Mouse (Mus musculus): ENCODE results near the gene Mthfsd.

Gene Mthfsd

DNA sequence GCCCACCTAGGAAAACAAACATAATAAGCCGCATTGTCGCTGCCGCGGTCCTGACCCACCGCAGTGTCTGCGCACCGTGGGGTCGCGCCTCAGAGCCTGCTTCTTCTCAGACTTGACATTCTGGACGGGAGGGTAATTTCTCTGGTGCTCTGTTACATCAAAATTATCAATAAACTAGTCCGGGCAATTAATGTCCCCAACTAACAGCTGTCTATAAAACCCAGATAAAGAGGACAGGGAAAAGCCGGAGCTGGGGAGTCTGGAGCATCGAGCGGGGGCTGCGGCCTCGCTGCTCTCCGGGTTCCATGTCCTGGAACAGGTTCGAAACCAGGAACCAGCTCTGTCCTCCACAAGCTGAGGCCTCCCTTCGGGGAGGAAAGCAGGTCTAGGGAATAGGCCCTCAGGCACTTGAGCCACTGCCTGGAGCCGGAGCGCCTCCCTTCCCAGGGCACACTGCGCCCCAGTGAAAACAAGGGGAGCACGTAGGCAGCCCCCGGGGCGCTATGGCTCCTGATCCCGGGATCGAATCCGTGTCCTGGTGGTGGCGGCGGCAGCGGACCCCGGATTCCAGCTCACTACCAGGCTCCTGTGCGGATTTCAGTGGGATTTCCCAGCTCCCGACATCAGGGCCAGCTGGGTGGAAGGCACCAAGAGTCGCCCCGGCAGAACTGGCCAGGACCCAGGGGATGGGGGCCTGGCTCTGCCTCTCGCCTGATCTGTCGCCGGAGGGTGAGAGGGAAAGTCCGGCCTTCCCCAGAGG, 19.1 kb downstream of the Mthfsd start:
- DNase-seq (ENCODE audit: low spot score in 2 of 2) = no peak

DNA sequence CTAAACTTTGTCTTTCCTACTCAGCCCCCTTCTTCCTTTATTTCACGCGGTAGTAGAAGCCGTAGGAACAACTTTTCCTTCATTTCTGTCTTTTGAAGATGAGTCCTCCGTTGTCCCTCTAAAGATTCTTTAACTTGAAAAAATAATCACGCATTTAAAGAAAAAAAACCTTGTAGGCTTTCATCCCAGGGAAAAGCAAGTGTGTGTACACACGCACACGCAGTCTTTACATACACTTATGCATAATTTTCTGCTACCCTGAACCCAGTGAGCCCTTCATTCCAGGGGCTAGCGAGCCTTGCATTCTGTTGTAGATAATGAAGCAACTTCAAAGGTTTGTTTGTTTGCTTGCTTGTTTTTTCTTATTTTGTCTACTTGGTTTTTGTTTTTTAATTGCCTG, 19.9 kb downstream of the Mthfsd start:
- DNase-seq (ENCODE audit: low spot score in 2 of 2) = no peak

DNA sequence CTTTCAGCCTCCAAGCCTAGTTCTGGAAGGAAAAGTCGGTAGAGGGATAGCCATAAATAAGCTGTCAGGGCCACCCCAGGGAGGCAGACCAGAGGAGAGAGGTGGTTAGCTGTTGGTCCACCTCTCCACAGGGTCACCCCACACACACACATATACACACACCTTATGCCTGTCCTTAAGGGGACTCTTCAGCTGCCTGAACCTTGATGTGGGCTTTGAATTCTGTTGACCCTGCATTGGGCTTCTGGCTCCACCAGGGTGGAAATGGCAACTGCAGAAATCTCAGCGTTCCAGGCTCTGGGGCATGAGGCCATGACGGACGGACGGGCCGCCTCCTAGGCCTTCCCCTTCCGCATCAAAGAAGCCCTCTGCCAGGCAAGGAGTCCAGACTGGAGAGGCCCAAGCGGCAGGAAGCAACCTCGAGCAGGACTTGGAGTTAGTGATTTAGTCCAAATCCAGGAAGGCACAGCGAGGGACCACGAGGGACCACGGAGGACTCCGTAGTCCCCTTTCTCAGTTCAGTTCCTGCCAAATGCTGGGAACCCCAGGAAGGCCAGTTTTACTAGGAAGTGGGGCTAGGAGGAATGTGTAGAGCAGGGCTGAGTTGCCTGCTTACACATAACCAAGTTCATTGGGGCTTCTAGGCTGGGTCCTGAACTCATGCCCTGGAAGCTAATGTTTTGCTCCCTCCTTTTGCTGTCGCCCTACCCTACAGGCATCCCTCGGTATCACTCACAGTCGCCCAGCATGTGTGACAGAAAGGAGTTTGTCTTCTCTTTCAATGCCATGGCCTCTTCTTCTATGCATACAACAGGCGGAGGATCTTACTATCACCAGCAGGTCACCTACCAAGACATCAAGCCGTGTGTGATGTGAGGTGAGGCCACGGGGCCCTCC, 21.9 kb downstream of the Mthfsd start:
- no peak for DNase-seq (ENCODE audit: low spot score in 2 of 2)

DNA sequence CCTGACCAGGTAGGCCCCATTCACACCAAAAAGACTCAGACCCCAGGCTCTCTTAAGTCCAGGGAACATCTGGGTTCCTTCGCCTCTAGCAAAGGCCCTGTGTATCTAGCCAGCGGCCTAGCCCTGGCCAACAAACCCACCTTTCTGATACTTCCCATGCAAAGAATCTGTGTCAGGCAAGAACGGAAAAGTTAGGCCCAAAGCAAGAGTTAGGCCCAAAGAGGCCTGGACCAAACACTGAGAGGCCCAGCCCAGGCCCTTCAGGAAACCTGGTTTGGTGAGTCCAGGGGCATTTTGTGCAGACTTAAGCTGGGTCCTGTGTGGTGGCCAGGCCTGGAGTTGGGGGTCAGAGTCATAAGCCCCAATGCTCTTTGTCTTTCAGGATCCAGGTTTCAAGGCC, 22.6 kb downstream of the Mthfsd start:
- no peak for DNase-seq (ENCODE audit: low spot score in 2 of 2)

DNA sequence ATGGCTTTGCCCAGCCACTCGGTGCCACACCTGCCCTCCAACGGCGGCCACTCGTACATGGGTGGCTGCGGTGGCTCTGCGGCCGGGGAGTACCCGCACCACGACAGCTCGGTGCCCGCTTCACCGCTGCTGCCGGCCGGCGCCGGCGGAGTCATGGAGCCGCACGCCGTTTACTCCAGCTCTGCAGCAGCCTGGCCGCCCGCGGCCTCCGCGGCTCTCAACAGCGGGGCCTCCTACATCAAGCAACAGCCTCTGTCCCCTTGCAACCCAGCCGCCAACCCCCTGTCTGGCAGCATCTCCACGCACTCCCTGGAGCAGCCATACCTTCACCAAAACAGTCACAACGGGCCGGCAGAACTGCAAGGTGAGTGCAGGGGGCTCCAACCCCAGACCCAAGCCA, 23.2 kb downstream of the Mthfsd start:
- no peak for DNase-seq (ENCODE audit: low spot score in 2 of 2)

DNA sequence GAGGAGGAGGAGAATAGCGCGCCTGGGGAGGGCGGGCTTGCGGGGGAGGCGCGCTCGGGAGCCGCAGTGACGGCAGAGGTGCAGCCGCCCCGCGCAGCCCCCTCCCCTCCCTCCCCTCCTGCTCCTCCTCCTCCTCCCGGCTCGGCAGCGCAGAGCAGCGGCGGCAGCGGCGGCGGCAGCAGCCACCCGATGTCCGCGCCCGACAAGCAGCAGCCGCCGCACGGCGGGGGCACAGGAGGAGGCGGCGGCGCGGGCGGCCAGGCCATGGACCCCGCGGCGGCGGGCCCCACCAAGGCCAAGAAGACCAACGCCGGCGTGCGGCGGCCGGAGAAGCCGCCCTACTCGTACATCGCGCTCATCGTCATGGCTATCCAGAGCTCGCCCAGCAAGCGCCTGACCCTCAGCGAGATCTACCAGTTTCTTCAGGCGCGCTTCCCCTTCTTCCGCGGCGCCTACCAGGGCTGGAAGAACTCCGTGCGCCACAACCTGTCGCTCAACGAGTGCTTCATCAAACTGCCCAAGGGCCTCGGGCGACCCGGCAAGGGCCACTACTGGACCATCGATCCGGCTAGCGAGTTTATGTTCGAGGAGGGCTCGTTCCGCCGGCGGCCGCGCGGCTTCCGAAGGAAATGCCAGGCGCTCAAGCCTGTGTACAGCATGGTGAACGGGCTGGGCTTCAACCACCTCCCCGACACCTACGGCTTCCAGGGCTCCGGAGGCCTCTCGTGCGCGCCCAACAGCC, 23.8 kb downstream of the Mthfsd start, which contains the start of gene Foxf1:
TSS of gene Foxf1 (plus strand) at position 177 of the 742 bp plus-strand sequence.
- DNase-seq (ENCODE audit: low spot score in 2 of 2) = no peak

- DNase-seq (ENCODE audit: low spot score in 2 of 2) = no peak
These were observed 24.3 kb downstream of the Mthfsd start for GRCm38 (mm10) chr8:121083936-121084209.

GRCm38 (mm10) chr8:121083093-121083935, 24.9 kb downstream of the Mthfsd start:
- DNase-seq (ENCODE audit: low spot score in 2 of 2) = peak in 1 of 2 experiments; percentile 16

GRCm38 (mm10) chr8:121082218-121083092, 25.7 kb downstream of the Mthfsd start:
- no peak for DNase-seq (ENCODE audit: low spot score in 2 of 2)

DNA sequence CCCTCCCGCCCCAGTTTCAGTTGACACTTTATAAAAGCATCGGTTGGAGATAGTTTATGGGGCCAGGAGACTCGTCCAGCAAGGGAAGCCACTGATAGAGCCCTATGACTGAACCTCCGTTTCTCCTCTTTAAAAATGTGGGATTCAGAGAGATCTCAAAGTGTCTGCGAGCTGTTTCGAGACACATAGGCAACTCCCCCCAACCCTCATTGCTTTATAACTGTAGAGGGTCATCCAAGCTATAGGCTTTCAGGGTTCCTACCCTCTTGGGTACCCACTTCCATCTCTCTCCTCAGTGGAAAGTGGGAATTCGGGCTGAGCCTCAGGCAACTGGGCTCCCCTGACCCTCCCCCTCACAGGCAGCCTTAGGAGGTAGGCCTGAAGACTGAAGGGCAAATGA, 26.8 kb downstream of the Mthfsd start:
- DNase-seq (ENCODE audit: low spot score in 2 of 2) = no peak

- no peak for DNase-seq (ENCODE audit: low spot score in 2 of 2)
These were observed 27.7 kb downstream of the Mthfsd start for GRCm38 (mm10) chr8:121080361-121081090.

GRCm38 (mm10) chr8:121079944-121080343, 28.2 kb downstream of the Mthfsd start:
- DNase-seq (ENCODE audit: low spot score in 2 of 2) = no peak

DNA sequence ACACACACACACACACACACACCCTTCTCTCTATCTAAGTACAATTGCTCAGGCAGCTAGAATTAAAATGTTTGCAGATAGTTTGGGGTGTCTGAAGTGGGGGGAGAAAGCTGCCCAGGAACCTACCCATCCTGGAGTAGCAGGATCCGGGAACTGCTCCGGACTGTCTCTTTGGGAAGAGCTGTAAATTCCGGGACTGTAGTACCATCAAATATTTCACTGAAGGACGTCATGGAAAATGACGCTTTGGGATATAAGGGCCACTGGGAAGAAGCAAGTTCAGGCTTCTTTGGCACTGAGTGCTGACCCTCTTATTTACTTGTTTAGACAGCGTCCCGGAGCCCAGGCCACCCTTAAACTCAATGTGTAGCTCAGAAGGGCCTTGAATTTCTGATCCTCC, 29.0 kb downstream of the Mthfsd start:
- DNase-seq (ENCODE audit: low spot score in 2 of 2) = no peak

DNA sequence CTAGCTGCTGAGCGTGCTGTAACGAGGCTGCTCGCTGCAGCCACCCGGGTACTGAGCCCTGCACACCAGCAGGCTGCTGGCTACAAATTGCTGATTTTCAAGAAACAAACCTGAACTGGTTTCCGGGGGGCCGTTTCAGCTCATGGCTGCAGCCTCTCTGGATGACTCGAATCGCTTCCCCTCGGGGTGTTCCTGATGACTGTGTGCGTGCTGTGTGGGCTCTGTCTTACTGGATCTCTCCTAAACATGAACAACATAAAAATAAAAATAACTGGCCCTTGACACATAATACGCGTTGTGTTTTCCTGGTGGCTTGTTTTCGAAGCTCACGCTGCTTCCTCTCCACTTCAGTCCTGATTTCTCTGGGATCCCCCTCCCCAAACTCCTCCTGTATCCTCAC, 29.5 kb downstream of the Mthfsd start:
- no peak for DNase-seq (ENCODE audit: low spot score in 2 of 2)

- DNase-seq (ENCODE audit: low spot score in 2 of 2) = no peak
These were observed 31.6 kb downstream of the Mthfsd start for GRCm38 (mm10) chr8:121076555-121076954.

DNA sequence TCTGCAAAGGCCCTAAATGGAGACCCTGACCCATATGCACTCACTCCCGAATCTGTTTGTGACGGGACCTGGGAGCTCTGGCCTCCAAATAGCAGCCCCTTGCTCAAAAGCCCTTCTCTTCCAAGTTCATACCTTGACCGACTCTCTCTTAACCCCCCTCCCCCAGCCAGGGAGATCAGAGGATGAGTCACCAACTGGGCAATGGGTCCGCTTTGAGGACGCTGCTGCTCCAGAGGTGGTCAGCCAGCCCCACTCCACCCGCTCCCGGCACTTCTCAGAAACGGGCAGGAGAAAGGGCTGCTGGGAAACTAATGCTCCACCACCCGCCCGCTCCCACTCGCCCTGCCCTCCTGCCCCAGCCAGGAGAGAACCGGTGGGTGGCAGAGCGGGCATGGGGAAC, 32.3 kb downstream of the Mthfsd start:
- DNase-seq (ENCODE audit: low spot score in 2 of 2) = no peak

GRCm38 (mm10) chr8:121074848-121075145, 33.4 kb downstream of the Mthfsd start:
- DNase-seq (ENCODE audit: low spot score in 2 of 2) = no peak

DNA sequence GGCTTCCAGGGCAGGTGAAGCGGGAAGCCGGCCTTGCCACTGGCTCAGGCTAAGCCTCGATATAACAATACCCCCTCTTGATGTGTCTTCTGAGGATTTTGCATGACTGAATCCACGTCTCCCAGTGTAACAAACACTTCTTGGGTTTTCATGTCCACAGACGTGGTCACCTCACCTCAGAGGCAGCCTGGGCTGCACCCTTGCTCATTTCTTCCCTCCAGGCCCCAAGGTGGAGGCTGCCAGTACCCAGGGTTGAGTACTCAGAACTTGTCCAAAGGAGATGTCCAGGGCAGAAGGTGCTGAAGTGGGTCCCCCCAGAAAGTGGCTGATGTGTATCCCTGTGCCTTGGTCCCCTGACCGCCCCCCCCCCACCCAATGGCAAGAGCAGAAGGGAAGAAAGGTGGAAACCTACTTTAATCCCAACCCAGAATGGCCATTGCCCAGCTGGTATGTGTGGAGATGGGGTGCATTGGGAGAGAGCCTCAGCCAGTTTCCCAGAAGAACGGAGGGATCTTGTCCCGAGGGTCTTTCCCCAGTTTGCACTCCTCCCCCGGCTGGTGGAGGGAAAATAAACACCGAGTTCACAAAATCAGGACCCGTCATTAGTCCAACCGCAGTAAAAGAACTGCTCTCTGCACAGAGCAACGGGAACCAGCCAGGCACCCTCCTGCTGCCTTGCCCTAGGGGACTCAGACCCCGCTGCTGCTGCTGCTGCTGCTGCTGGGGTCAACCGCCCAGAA, 33.9 kb downstream of the Mthfsd start:
- DNase-seq (ENCODE audit: low spot score in 2 of 2) = no peak

Measured in spleen, postnatal 36 days (tissue).